Mouse (Mus musculus) heart, embryonic 14.5 days (tissue): ENCODE measurements around the gene Gpd1. TPM values are rescaled to one million over a fixed set of nuclear protein-coding genes. Genes with fewer than 3 reads are reported as not detected.

Source experiments
- ATAC-seq: fragments of 200-750 bp; cut with Nextera tagmentation; 2 replicates; pipeline ENCODE4 v1.8.0; 2017; ENCODE audit warnings: low read depth, moderate TSS enrichment; ENCODE audit not compliant: insufficient number of reproducible peaks, insufficient read depth, low FRiP score
- H3K27ac ChIP-seq, 2 experiments: fragments of 200-500 bp in 1 of 2; fragments of 300-500 bp in 1 of 2; sonication (generic) in 1 of 2; replicated peaks in 1 of 2; 2 replicates each; pipeline ENCODE4 v1.5.1; 2012 to 2014; ENCODE audit warnings: low read depth in 2 of 2, low read length in 2 of 2, control low read depth in 1 of 2, mild to moderate bottlenecking in 1 of 2, mixed read lengths in 1 of 2; ENCODE audit not compliant: control insufficient read depth in 1 of 2, insufficient read depth in 1 of 2
- H3K27me3 ChIP-seq: fragments of 300-500 bp; sonication (generic); 2 replicates; pipeline ENCODE4 v1.6.1; 2014; ENCODE audit warnings: mild to moderate bottlenecking, low read length, control low read depth; ENCODE audit not compliant: control insufficient read depth, insufficient read depth
- H3K36me3 ChIP-seq: fragments of 300-500 bp; sonication (generic); 2 replicates; pipeline ENCODE4 v1.6.1; 2014; ENCODE audit warnings: mild to moderate bottlenecking, control low read depth, low read length, mixed read lengths; ENCODE audit not compliant: control insufficient read depth, insufficient read depth
- H3K4me1 ChIP-seq, 2 experiments: fragments of 200-500 bp in 1 of 2; fragments of 300-500 bp in 1 of 2; sonication (generic) in 1 of 2; 2 replicates each; pipeline ENCODE4 v1.6.1; 2012 to 2014; ENCODE audit warnings: low read length in 2 of 2, control low read depth in 1 of 2, mixed read lengths in 1 of 2; ENCODE audit not compliant: control insufficient read depth in 2 of 2, insufficient read depth in 2 of 2
- H3K4me2 ChIP-seq: fragments of 300-500 bp; sonication (generic); 2 replicates; pipeline ENCODE4 v1.6.1; 2014; ENCODE audit warnings: mild to moderate bottlenecking, low read length
- H3K4me3 ChIP-seq, 2 experiments: fragments of 200-500 bp in 1 of 2; fragments of 300-500 bp in 1 of 2; sonication (generic) in 1 of 2; 2 replicates each; pipeline ENCODE4 v1.5.1; 2012 to 2014; ENCODE audit warnings: low read length in 2 of 2, mild to moderate bottlenecking in 2 of 2, control low read depth in 1 of 2, low read depth in 1 of 2, moderate library complexity in 1 of 2; ENCODE audit not compliant: control insufficient read depth in 1 of 2, insufficient read depth in 1 of 2
- H3K9ac ChIP-seq: fragments of 300-500 bp; sonication (generic); 2 replicates; pipeline ENCODE4 v1.6.1; 2014; ENCODE audit warnings: mild to moderate bottlenecking, low read length
- H3K9me3 ChIP-seq: fragments of 300-500 bp; sonication (generic); 2 replicates; pipeline ENCODE4 v1.6.1; 2016; ENCODE audit warnings: low read length, control low read depth; ENCODE audit not compliant: control insufficient read depth
- WGBS: fragments of 180-500 bp; shearing (Covaris S2); extraction: QIAGEN DNeasy Blood & Tissue Kit; methylation state at CpG from one replicate; pipeline ENCODE4 v1.1.7; 2014; 5-methylcytosine and 5-hydroxymethylcytosine counted together
- polyA plus RNA-seq: library from polyadenylated mRNA; unstranded; fragments of >200 nt; fragmentation: Nextera tagmentation; extraction: Ambion mirVana; gene quantifications from 2 replicates; pipeline ENCODE4 v1.2.1, GENCODE M21; 2014

Gpd1 gene
- polyA plus RNA-seq = 0.80 and 1.1 TPM in 2 replicates

DNA sequence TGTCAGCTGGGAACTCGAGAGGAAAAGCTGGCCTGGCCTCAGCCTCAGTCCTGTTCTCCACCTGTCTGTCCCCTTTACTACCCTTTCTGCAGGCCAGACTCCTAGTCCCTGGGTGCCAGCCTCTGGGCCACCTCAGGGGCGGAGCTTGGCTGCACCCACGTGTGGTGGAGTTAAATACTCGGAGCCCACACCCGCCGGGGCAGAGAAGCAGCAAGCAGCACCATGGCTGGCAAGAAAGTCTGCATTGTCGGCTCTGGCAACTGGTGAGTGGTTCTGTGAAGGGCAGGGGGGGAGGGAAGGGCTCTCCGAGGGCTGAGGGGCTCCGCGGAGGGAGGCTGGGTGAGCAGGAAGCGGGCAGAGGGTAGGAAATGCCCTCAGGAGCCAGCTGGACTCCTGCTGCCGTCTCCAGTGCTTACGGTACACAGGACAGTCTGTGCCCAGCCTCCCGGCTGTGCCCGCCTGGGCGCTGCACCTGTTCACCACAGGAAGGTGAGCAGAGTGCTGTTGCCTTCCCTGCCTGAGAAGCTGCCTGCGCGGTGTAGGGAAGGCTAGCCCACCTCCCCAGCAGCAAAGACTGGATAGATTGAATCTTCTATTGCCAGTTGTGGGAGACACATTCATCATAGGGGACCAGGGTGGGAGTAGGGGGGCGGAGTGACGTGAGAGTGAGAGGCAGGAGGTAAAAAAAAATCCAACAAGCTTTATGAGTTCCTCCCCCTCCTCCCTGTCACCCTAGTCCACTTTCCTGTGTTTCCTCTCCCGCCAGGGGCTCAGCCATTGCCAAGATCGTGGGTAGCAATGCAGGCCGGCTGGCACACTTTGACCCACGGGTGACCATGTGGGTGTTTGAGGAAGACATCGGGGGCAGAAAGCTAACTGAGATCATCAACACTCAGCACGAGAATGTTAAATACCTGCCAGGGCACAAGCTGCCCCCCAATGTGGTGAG, at the start of gene Gpd1:
Gene Gpd1, plus strand, starts transcription at position 130 of the 949 bp plus-strand sequence.
- H3K9ac ChIP-seq = peak within 1 kb of the TSS; percentile 30; the same call in 1 of the 2 replicates
- no peaks in the 10 kb centered on the region for H3K27me3 ChIP-seq
- H3K4me1 ChIP-seq = peaks cover 16 to 30% of the 10 kb centered on the region in 2 experiments
- no peak within 1 kb of the TSS for H3K4me3 ChIP-seq
- H3K4me2 ChIP-seq = no peak within 1 kb of the TSS
- no peak for ATAC-seq
- peaks cover 42% of the 10 kb centered on the region for H3K36me3 ChIP-seq
- WGBS = 69% methylated on average over 26 of the region's 26 CpGs
- no peaks in the 10 kb centered on the region for H3K9me3 ChIP-seq
- H3K27ac ChIP-seq = no peak within 1 kb of the TSS; a peak in 1 of 4 replicates

DNA sequence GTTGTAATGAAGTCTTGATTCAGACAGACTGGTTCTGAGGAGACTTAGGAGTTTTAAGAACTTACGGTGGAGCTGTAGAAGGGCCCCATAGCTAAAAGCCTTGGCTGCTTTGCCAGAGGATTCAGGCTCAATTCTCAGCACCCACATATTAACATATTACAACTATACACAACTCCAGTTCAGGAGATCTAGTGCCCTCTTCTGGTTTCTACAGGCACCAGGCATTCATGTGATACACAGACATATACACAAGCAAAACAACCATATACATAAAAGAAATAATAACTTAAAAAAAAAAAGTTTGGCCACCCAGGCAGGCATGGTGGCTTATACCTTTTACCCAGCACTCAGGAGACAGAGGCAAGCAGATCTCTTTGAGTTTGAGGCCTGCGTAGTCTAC, 49.8 kb upstream of the Gpd1 start:
- 99% methylated on average over 2 of the region's 2 CpGs for WGBS

DNA sequence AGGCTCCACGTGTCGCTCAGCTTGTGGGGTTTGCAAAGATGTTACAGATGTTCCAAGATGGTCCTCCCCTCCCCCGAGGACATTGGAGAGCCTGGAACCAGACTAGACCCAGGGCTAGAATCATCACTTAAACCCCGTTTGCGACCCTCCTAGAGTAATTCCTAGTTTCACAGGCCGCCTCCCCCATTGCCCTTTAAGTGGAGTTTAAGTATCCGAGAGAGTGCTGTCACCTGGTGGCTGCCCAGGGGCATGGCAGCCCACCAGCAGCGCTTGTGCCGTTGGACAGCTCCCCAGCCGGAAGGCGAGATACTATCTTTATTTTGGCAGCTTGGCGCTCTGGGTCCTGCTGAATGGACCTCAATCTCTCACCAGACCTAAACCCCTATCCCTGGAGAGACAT, 48.4 kb upstream of the Gpd1 start:
- Histone ChIP-seq H3K4me3 (no peak overlapping the region), H3K4me1 (peaks cover 9 to 16% of the 10 kb centered on the region in 2 experiments), H3K9me3 (0 out of 2 replicates have a peak, but pooled peaks cover 3% of the 10 kb centered on the region), H3K27ac (no peak overlapping the region), H3K4me2 (0 out of 2 replicates have a peak overlapping the region, but pooled peaks have one; percentile 13), H3K27me3 (peaks cover 62% of the 10 kb centered on the region), H3K36me3 (no peaks in the 10 kb centered on the region), H3K9ac (no peak overlapping the region)
- ATAC-seq = no peak
- 2% methylated on average over 12 of the region's 12 CpGs for WGBS

More for the DNA sequence above, 49.8 kb upstream of the Gpd1 start:
- no peak overlapping the region for H3K9ac ChIP-seq
- peaks cover 12 to 20% of the 10 kb centered on the region in 2 experiments for H3K4me1 ChIP-seq
- 0 out of 2 replicates have a peak, but pooled peaks cover 3% of the 10 kb centered on the region for H3K9me3 ChIP-seq
- no peak for ATAC-seq
- H3K27me3 ChIP-seq = peaks cover 48% of the 10 kb centered on the region
- no peak overlapping the region for H3K4me3 ChIP-seq
- H3K36me3 ChIP-seq = no peaks in the 10 kb centered on the region
- no peak overlapping the region for H3K4me2 ChIP-seq
- no peak overlapping the region for H3K27ac ChIP-seq

DNA sequence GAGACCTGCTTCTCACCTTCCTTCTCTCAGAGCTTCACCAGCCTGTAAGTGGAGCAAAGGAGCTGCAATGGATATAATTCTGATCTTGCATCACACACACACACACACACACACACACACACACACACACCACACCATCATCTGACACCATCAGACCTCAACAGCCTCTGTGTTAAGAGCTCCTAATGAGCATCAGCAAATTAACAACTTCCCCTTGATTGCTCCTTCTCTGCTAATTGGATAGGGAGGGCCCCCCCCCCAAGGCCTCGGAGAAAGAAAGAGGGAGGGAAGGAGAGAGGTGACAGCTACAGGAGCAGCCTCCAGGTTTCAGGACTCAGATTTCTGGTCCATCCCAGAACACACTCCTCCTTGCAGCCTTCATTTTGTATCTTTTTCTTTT, 47.9 kb upstream of the Gpd1 start:
- Histone ChIP-seq H3K4me1 (peaks cover 4 to 11% of the 10 kb centered on the region in 2 experiments; a peak in 3 of 4 replicates), H3K36me3 (no peaks in the 10 kb centered on the region), H3K4me3 (no peak overlapping the region), H3K4me2 (no peak overlapping the region), H3K27me3 (peaks cover 66% of the 10 kb centered on the region), H3K27ac (no peak overlapping the region), H3K9me3 (0 out of 2 replicates have a peak, but pooled peaks cover 3% of the 10 kb centered on the region), H3K9ac (no peak overlapping the region)
- ATAC-seq = no peak
- WGBS = 0% methylated on average over 1 of the region's 1 CpGs

DNA sequence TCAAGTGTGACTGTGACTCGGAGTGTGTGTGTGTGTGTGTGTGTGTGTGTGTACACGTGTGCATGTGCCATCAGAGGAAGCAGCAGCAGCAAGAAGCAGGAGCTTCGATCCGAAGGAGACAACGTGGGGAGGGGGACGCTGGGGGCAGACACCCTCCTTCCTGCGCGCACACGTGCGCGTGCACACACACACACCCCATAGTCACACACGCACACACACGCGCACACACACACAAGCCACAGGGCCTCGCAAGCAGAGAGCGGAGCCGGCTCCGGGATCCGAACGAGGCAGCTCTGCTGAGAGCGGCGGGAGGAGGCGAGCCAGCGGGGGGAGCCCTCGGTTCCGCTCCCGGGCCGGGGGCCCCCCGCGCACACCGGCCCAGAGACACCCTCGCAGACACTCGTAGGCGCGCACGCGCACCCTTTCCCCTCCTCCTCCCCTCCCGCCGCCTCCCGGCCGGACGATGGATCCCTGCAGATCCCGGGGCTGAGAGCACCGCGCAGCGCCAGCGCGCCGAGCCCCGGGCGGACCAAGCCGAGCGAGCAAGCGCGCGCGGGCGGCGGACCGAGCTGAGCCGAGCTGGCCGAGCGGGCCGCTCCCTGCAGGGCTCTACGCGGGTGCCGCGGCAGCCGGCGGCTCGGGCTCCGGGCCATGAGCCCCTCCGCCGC, 47.0 kb upstream of the Gpd1 start, which contains the start of gene Asic1:
Gene Asic1, plus strand, starts transcription at position 215 of the 668 bp plus-strand sequence.
- ATAC-seq = 0 out of 2 replicates have a peak, but pooled peaks have one; percentile 24
- H3K9me3 ChIP-seq = 0 out of 2 replicates have a peak, but pooled peaks cover 3% of the 10 kb centered on the region
- WGBS = 1% methylated on average over 55 of the region's 74 CpGs
- H3K4me3 ChIP-seq = peak within 1 kb of the TSS; percentile 41 to 55
- peaks cover 3 to 4% of the 10 kb centered on the region in 2 experiments; a peak in 2 of 4 replicates for H3K4me1 ChIP-seq
- H3K9ac ChIP-seq = peak within 1 kb of the TSS; percentile 65
- H3K27ac ChIP-seq = no peak within 1 kb of the TSS
- peaks cover 72% of the 10 kb centered on the region for H3K27me3 ChIP-seq
- H3K4me2 ChIP-seq = peak within 1 kb of the TSS; percentile 95
- H3K36me3 ChIP-seq = no peaks in the 10 kb centered on the region

DNA sequence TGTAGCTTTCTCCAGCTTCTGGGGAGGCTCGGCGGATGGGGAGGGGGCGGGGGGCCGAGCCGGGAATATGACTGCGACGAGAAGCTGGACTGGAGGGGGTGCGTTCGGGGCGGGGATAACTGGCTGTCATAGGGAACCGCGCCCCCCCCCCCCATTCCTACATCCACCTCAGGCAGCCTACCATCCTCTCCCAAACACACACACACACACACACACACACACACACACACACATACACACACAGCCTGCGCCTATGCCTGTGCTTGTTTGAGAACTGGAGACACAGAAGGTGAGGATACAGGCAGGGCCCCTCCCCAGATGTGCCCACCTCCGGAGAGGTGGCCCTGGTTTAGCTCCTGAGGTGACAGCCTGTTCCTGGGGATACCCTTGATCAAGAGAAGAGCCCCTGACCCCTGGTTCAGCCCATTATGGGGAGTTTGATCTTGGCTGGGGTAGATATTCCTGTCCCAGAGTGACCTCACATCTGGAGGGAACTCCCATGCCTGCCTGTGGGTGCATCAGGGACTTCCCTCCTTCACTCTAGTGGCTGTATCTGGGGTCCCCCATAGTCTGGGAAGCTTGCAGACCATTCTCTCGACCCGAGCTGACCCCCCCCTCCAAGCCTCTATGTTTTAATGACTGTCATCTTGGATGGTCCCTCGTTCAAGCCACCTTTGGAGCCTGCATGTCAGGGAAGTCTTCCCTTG, 46.2 kb upstream of the Gpd1 start:
- Histone ChIP-seq H3K9me3 (0 out of 2 replicates have a peak, but pooled peaks cover 3% of the 10 kb centered on the region), H3K4me2 (peak overlapping the region; percentile 95), H3K9ac (peak overlapping the region; percentile 65), H3K27me3 (peaks cover 74% of the 10 kb centered on the region), H3K4me3 (peak overlapping the region; percentile 41 to 55), H3K36me3 (no peaks in the 10 kb centered on the region), H3K4me1 (peaks cover 3 to 4% of the 10 kb centered on the region in 2 experiments; a peak in 2 of 4 replicates), H3K27ac (no peak overlapping the region)
- no peak for ATAC-seq
- 11% methylated on average over 11 of the region's 17 CpGs for WGBS

DNA sequence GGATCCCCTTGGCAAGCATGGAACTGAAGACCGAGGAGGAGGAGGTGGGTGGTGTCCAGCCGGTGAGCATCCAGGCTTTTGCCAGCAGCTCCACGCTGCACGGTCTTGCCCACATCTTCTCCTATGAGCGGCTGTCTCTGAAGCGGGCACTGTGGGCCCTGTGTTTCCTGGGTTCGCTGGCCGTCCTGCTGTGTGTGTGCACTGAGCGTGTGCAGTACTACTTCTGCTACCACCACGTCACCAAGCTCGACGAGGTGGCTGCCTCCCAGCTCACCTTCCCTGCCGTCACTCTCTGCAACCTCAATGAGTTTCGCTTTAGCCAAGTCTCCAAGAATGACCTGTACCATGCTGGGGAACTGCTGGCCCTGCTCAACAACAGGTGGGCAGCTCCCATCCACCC, 45.5 kb upstream of the Gpd1 start:
- no peak overlapping the region for H3K4me2 ChIP-seq
- H3K4me1 ChIP-seq = peaks cover 3 to 4% of the 10 kb centered on the region in 2 experiments; a peak in 2 of 4 replicates
- no peaks in the 10 kb centered on the region for H3K36me3 ChIP-seq
- 0 out of 2 replicates have a peak, but pooled peaks cover 3% of the 10 kb centered on the region for H3K9me3 ChIP-seq
- no peak overlapping the region for H3K4me3 ChIP-seq
- H3K9ac ChIP-seq = no peak overlapping the region
- ATAC-seq = no peak
- H3K27ac ChIP-seq = no peak overlapping the region
- H3K27me3 ChIP-seq = peaks cover 68% of the 10 kb centered on the region
- WGBS = 65% methylated on average over 14 of the region's 14 CpGs
